Mouse (Mus musculus) embryonic fibroblast, embryonic 13.5 days (primary cell): Measurements from ENCODE around the gene Prdx2.

ENCODE experiments used
- CTCF ChIP-seq: IDR thresholded peaks from 2 replicates; pipeline ENCODE4 v1.5.1; 2011; ENCODE audit warnings: mild to moderate bottlenecking, control low read depth, low read length, moderate library complexity, borderline replicate concordance; ENCODE audit not compliant: insufficient read depth
- POLR2A ChIP-seq: IDR thresholded peaks from 2 replicates; pipeline ENCODE4 v1.6.1; 2011; ENCODE audit warnings: low read depth, mild to moderate bottlenecking, control low read depth, low read length, moderate library complexity

- TF ChIP-seq POLR2A: no peak
- no peak for TF ChIP-seq CTCF
Observed at GRCm38 (mm10) chr8:84945235-84945632, 24.2 kb upstream of the Prdx2 start.
